Mouse (Mus musculus) cortical plate, adult 2 months (tissue): Measurements from ENCODE around the gene Tuba3a.

Source experiments
- CTCF ChIP-seq: fragments of 200-500 bp; IDR thresholded peaks from 2 replicates; pipeline ENCODE4 v1.5.1; 2011; ENCODE audit warnings: mild to moderate bottlenecking, control low read depth, low read length; ENCODE audit not compliant: insufficient read depth; ENCODE audit errors: extremely low read depth
- POLR2A ChIP-seq: fragments of 200-500 bp; IDR thresholded peaks from 2 replicates; pipeline ENCODE4 v1.6.1; 2011; ENCODE audit warnings: mild to moderate bottlenecking, low read length, control low read depth; ENCODE audit not compliant: insufficient read depth; ENCODE audit errors: extremely low read depth

DNA sequence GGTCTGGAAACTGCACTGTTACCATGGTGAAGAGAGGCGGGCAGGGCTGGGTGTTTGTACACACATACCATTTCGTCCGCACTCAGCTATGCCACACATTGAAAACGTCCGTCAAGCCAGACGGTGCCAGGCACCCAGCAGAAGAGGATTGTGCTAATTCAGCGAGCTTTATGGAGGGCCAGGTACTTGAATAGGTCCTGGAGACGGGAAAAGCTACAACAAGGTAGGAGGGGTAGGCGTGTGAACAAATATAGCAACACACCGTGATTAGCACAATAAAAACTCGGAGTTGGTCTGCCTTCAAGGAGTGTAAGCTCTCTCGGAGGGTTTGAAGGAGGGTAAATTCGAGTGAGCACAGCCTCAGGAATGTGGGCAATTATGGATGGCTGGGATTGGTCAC, 37.0 kb upstream of the Tuba3a start:
- no peak for TF ChIP-seq POLR2A
- TF ChIP-seq CTCF: no peak
